Mouse (Mus musculus) ES-Bruce4 (cell line): ENCODE results near the gene Copz1. TPM values are rescaled to one million over a fixed set of nuclear protein-coding genes. Genes with fewer than 3 reads are reported as not detected.

Source experiments
- H3K27ac ChIP-seq: 2 replicates; pipeline ENCODE4 v1.5.1; 2012; ENCODE audit warnings: low read length, inconsistent platforms; ENCODE audit not compliant: insufficient read depth
- H3K27me3 ChIP-seq: 2 replicates; pipeline ENCODE4 v1.6.1; 2012; ENCODE audit warnings: mild to moderate bottlenecking, low read length, inconsistent platforms; ENCODE audit not compliant: control insufficient read depth, poor library complexity, insufficient read depth, severe bottlenecking
- H3K36me3 ChIP-seq: 2 replicates; pipeline ENCODE4 v1.6.1; 2012; ENCODE audit warnings: inconsistent platforms, mild to moderate bottlenecking, low read length, moderate library complexity; ENCODE audit not compliant: control insufficient read depth, poor library complexity, insufficient read depth, severe bottlenecking
- H3K4me1 ChIP-seq: one replicate; pipeline ENCODE4 v1.8.1; 2011; ENCODE audit warnings: low read length; ENCODE audit not compliant: control insufficient read depth, insufficient read depth
- H3K4me3 ChIP-seq: 2 replicates; pipeline ENCODE4 v1.5.1; 2011; ENCODE audit warnings: low read depth, mild to moderate bottlenecking, low read length
- H3K9ac ChIP-seq: 2 replicates; pipeline ENCODE4 v1.6.1; 2012; ENCODE audit warnings: low read depth, mild to moderate bottlenecking, inconsistent platforms; ENCODE audit not compliant: poor library complexity, severe bottlenecking
- H3K9me3 ChIP-seq: replicated peaks from 2 replicates; pipeline ENCODE4 v1.6.1; 2012; ENCODE audit warnings: mild to moderate bottlenecking, low read length, inconsistent platforms; ENCODE audit not compliant: control insufficient read depth, poor library complexity, insufficient read depth, severe bottlenecking
- CTCF ChIP-seq: IDR thresholded peaks from one replicate; pipeline ENCODE4 v1.8.1; 2011; ENCODE audit warnings: low read depth, low read length
- EP300 ChIP-seq: IDR thresholded peaks from 2 replicates; pipeline ENCODE4 v1.6.1; 2011; ENCODE audit warnings: low read depth, low read length; ENCODE audit not compliant: insufficient read depth
- POLR2A ChIP-seq: IDR thresholded peaks from one replicate; pipeline ENCODE4 v1.8.1; 2011; ENCODE audit warnings: low read length; ENCODE audit not compliant: insufficient read depth
- polyA plus RNA-seq: library from polyadenylated mRNA; stranded (reverse); fragments of >200 nt; gene quantifications from 2 replicates; pipeline ENCODE4 v1.2.4, GENCODE M21; 2011; ENCODE audit warnings: low read depth; ENCODE audit not compliant: missing spikeins, insufficient read depth, insufficient read length

The Copz1 gene
- polyA plus RNA-seq, 1 experiment = 140 TPM

- Histone ChIP-seq H3K27me3 (no peaks in the 10 kb centered on the region), H3K9ac (no peak overlapping the region), H3K27ac (no peak overlapping the region), H3K9me3 (no peaks in the 10 kb centered on the region), H3K4me1 (no peaks in the 10 kb centered on the region), H3K4me3 (no peak overlapping the region), H3K36me3 (no peaks in the 10 kb centered on the region)
- TF ChIP-seq POLR2A = no peak
- TF ChIP-seq CTCF = no peak
- TF ChIP-seq EP300 = no peak
Measured at GRCm38 (mm10) chr15:103277949-103278348, 5.4 kb downstream of the Copz1 start.

GRCm38 (mm10) chr15:103279750-103280149, 7.2 kb downstream of the Copz1 start:
- H3K4me3 ChIP-seq = no peak overlapping the region
- H3K9ac ChIP-seq = no peak overlapping the region
- H3K27ac ChIP-seq = no peak overlapping the region
- no peaks in the 10 kb centered on the region for H3K9me3 ChIP-seq
- peak; percentile 10 for TF ChIP-seq CTCF
- no peak for TF ChIP-seq POLR2A
- H3K27me3 ChIP-seq = no peaks in the 10 kb centered on the region
- H3K4me1 ChIP-seq = no peaks in the 10 kb centered on the region
- H3K36me3 ChIP-seq = no peaks in the 10 kb centered on the region

- TF ChIP-seq POLR2A (no peak), EP300 (no peak), CTCF (peak; percentile 61)
- H3K9me3 ChIP-seq = no peaks in the 10 kb centered on the region
- no peak overlapping the region for H3K4me3 ChIP-seq
- H3K27me3 ChIP-seq = no peaks in the 10 kb centered on the region
- H3K27ac ChIP-seq = no peak overlapping the region
- no peaks in the 10 kb centered on the region for H3K36me3 ChIP-seq
- H3K4me1 ChIP-seq = no peaks in the 10 kb centered on the region
- H3K9ac ChIP-seq = no peak overlapping the region
Measured at GRCm38 (mm10) chr15:103280817-103281464, 8.4 kb downstream of the Copz1 start.

GRCm38 (mm10) chr15:103281465-103282205, 9.1 kb downstream of the Copz1 start:
- H3K36me3 ChIP-seq = no peaks in the 10 kb centered on the region
- H3K27me3 ChIP-seq = no peaks in the 10 kb centered on the region
- H3K27ac ChIP-seq = no peak overlapping the region
- H3K9ac ChIP-seq = no peak overlapping the region
- H3K4me1 ChIP-seq = no peaks in the 10 kb centered on the region
- TF ChIP-seq POLR2A = no peak
- no peak for TF ChIP-seq CTCF
- TF ChIP-seq EP300 = no peak
- H3K9me3 ChIP-seq = no peaks in the 10 kb centered on the region
- no peak overlapping the region for H3K4me3 ChIP-seq

- TF ChIP-seq EP300 (no peak), CTCF (peak; percentile 67)
- H3K9me3 ChIP-seq = no peaks in the 10 kb centered on the region
- H3K36me3 ChIP-seq = no peaks in the 10 kb centered on the region; the same call in 1 of the 2 replicates
- no peak overlapping the region for H3K4me3 ChIP-seq
- no peaks in the 10 kb centered on the region for H3K27me3 ChIP-seq
- no peaks in the 10 kb centered on the region for H3K4me1 ChIP-seq
- no peak overlapping the region for H3K27ac ChIP-seq
- H3K9ac ChIP-seq = no peak overlapping the region
Measured at GRCm38 (mm10) chr15:103284066-103284465, 11.6 kb downstream of the Copz1 start.

- TF ChIP-seq EP300 (no peak), CTCF (no peak)
- no peak overlapping the region for H3K9ac ChIP-seq
Measured at GRCm38 (mm10) chr15:103284647-103285046, 12.1 kb downstream of the Copz1 start.

More at GRCm38 (mm10) chr15:103284647-103285046, 12.1 kb downstream of the Copz1 start:
- Histone ChIP-seq H3K9me3 (no peaks in the 10 kb centered on the region), H3K36me3 (peaks cover 3% of the 10 kb centered on the region; the same call in 1 of the 2 replicates), H3K4me3 (no peak overlapping the region), H3K27me3 (no peaks in the 10 kb centered on the region), H3K27ac (no peak overlapping the region), H3K4me1 (no peaks in the 10 kb centered on the region)
